ENCODE assay signal across 13 mouse cellular contexts in the genomic region with DNA sequence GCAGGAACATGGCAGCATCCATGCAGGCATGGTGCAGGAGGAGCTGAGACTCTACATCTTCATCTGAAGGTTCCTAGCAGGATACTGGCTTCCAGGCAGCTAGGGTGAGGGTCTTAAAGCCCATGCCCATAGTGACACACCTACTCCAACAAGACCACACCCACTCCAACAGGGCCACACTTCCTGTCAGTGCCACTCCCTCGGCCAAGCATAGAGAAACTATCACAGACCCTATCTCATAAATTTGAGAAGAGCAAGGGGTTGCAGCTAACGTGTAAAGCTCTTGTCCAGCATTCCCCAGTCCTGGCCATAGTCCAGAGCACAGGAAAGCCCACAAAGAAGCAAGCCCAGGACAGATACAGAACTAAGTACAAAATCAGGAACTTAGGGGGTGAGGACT. TPM values are rescaled to one million over a fixed set of nuclear protein-coding genes. Genes with fewer than 3 reads are reported as not detected.
A peak's percentile ranks its signal among the peaks of the same experiment; 100 is the strongest.
DNase-seq lines count a peak whose midpoint lies in the region; ATAC-seq lines count a peak whose summit lies in the region.
"Had no signal": no experiment of that assay in that cellular context is flagged by ENCODE, and none has a peak within 500 bp of the region (broad histone marks: within the 10 kb centered on the region; RNA-seq: fewer than 3 reads in every experiment).

No protein-coding gene starts in this region.

- H3K9ac ChIP-seq in heart, embryonic 11.5 days (ENCODE audit: low read depth, low read length), result no peak overlapping the region
- H3K9ac ChIP-seq in lung, embryonic 15.5 days, result no peak overlapping the region
- no peak overlapping the region for H3K9ac ChIP-seq in embryonic facial prominence, embryonic 12.5 days
- no peak overlapping the region for H3K9ac ChIP-seq in liver, embryonic 15.5 days
- H3K9ac ChIP-seq: embryonic facial prominence, embryonic 15.5 days; hindbrain, embryonic 14.5 days had no signal

- no peaks in the 10 kb centered on the region for H3K27me3 ChIP-seq in heart, embryonic 11.5 days (ENCODE audit: control insufficient read depth, insufficient read depth, low read length)
- H3K27me3 ChIP-seq in lung, embryonic 15.5 days, result no peaks in the 10 kb centered on the region
- H3K27me3 ChIP-seq in embryonic facial prominence, embryonic 12.5 days, result no peaks in the 10 kb centered on the region
- no peaks in the 10 kb centered on the region for H3K27me3 ChIP-seq in liver, embryonic 15.5 days
- H3K27me3 ChIP-seq: embryonic facial prominence, embryonic 15.5 days had no signal

- no peak overlapping the region for H3K4me2 ChIP-seq in heart, embryonic 11.5 days
- H3K4me2 ChIP-seq in lung, embryonic 15.5 days, result no peak overlapping the region
- H3K4me2 ChIP-seq in embryonic facial prominence, embryonic 12.5 days (replicated peaks), result no peak overlapping the region
- peak overlapping the region; percentile 94 for H3K4me2 ChIP-seq in liver, embryonic 15.5 days

- H3K9me3 ChIP-seq in heart, embryonic 11.5 days (replicated peaks; ENCODE audit: control insufficient read depth, low read length), result no peaks in the 10 kb centered on the region
- H3K9me3 ChIP-seq in lung, embryonic 15.5 days, result no peaks in the 10 kb centered on the region
- H3K9me3 ChIP-seq in embryonic facial prominence, embryonic 12.5 days, result no peaks in the 10 kb centered on the region
- no peaks in the 10 kb centered on the region for H3K9me3 ChIP-seq in liver, embryonic 15.5 days (replicated peaks)
- H3K9me3 ChIP-seq: embryonic facial prominence, embryonic 15.5 days had no signal

- no peaks in the 10 kb centered on the region for H3K36me3 ChIP-seq in heart, embryonic 11.5 days (ENCODE audit: control insufficient read depth, insufficient read depth, low read length)
- no peaks in the 10 kb centered on the region for H3K36me3 ChIP-seq in lung, embryonic 15.5 days
- H3K36me3 ChIP-seq in embryonic facial prominence, embryonic 12.5 days, result no peaks in the 10 kb centered on the region
- H3K36me3 ChIP-seq in liver, embryonic 15.5 days (replicated peaks), result no peaks in the 10 kb centered on the region
- H3K36me3 ChIP-seq: embryonic facial prominence, embryonic 15.5 days had no signal

- DNase-seq in heart, postnatal 4 days, result no peak
- DNase-seq in lung, postnatal 25 days (ENCODE audit: low spot score), result no peak
- no peak for DNase-seq in adrenal gland, postnatal 25 days
- no peak for DNase-seq in retina, postnatal 1 day

- H3K27ac ChIP-seq in heart, embryonic 11.5 days (ENCODE audit: low read depth, low read length), result no peak overlapping the region
- no peak overlapping the region for H3K27ac ChIP-seq in lung, embryonic 15.5 days
- H3K27ac ChIP-seq in embryonic facial prominence, embryonic 12.5 days, result no peak overlapping the region
- no peak overlapping the region for H3K27ac ChIP-seq in liver, embryonic 15.5 days (replicated peaks)
- H3K27ac ChIP-seq: embryonic facial prominence, embryonic 15.5 days; hindbrain, embryonic 14.5 days had no signal

- peak overlapping the region; percentile 80; the same call in 1 of the 2 replicates for H3K4me3 ChIP-seq in heart, embryonic 11.5 days (ENCODE audit: low read depth, low read length)
- H3K4me3 ChIP-seq in lung, embryonic 15.5 days, result 0 out of 2 replicates have a peak overlapping the region, but pooled peaks have one; percentile 80
- 0 out of 2 replicates have a peak overlapping the region, but pooled peaks have one; percentile 3 for H3K4me3 ChIP-seq in embryonic facial prominence, embryonic 12.5 days
- 0 out of 2 replicates have a peak overlapping the region, but pooled peaks have one; percentile 5 for H3K4me3 ChIP-seq in liver, embryonic 15.5 days (replicated peaks)

- peaks cover 11% of the 10 kb centered on the region; the same call in 1 of the 2 replicates for H3K4me1 ChIP-seq in heart, embryonic 11.5 days (ENCODE audit: control insufficient read depth, insufficient read depth, low read length)
- peaks cover 15% of the 10 kb centered on the region for H3K4me1 ChIP-seq in lung, embryonic 15.5 days
- H3K4me1 ChIP-seq in embryonic facial prominence, embryonic 12.5 days, result 0 out of 2 replicates have a peak, but pooled peaks cover 9% of the 10 kb centered on the region
- H3K4me1 ChIP-seq in liver, embryonic 15.5 days (replicated peaks), result peaks cover 61% of the 10 kb centered on the region

- 39% methylated on average over 2 of the region's 2 CpGs for WGBS in heart, embryonic 11.5 days (ENCODE audit: insufficient replicate concordance)
- 50% methylated on average over 2 of the region's 2 CpGs for WGBS in lung, embryonic 15.5 days
- WGBS in embryonic facial prominence, embryonic 12.5 days, result 51% methylated on average over 2 of the region's 2 CpGs
- WGBS in liver, embryonic 15.5 days (ENCODE audit: insufficient replicate concordance), result 32% methylated on average over 2 of the region's 2 CpGs

- no peak for ATAC-seq in heart, embryonic 11.5 days (replicated peaks; ENCODE audit: insufficient number of reproducible peaks, low FRiP score, low TSS enrichment)
- ATAC-seq in lung, embryonic 15.5 days (ENCODE audit: borderline replicate concordance, extremely low read depth, low FRiP score, low TSS enrichment), result no peak
- no peak for ATAC-seq in embryonic facial prominence, embryonic 12.5 days (ENCODE audit: insufficient number of reproducible peaks, insufficient read depth, low FRiP score, low TSS enrichment)
- ATAC-seq in liver, embryonic 15.5 days (ENCODE audit: insufficient read depth), result no peak

RNA-seq across cellular contexts. Expression of a gene that starts 12.7 kb away (rescaled TPM):
- polyA plus RNA-seq in heart, embryonic 11.5 days (2014; fragmentation: Nextera tagmentation; extraction: Ambion mirVana), result 2.7 and 5.6 TPM in 2 replicates
- total RNA-seq in heart, postnatal 4 days (2021), result 1 to 10 TPM in 1 of 2 experiments, under 1 TPM in 1; 0.64 to 1.5 TPM
- polyA plus RNA-seq in lung, embryonic 15.5 days (2015; fragmentation: Nextera tagmentation; extraction: Ambion mirVana), result 7.2 and 8.3 TPM in 2 replicates
- polyA plus RNA-seq in embryonic facial prominence, embryonic 12.5 days (2016; fragmentation: Nextera tagmentation; extraction: Ambion mirVana), result 1.4 and 1.8 TPM in 2 replicates
- 1.7 and 2.6 TPM in 2 replicates for polyA plus RNA-seq in liver, embryonic 15.5 days (2015; fragmentation: Nextera tagmentation; extraction: Ambion mirVana)
- total RNA-seq in adrenal gland, postnatal 25 days (2021), result 2.3 and 4.5 TPM in 2 replicates

RNA-seq across cellular contexts. Expression of a gene that starts 36.3 kb away (rescaled TPM):
- polyA plus RNA-seq in heart, embryonic 11.5 days (2014; fragmentation: Nextera tagmentation; extraction: Ambion mirVana), result 3.8 and 4.4 TPM in 2 replicates
- 1 to 10 TPM; 4.2 to 4.6 TPM for total RNA-seq in heart, postnatal 4 days (2021)
- 13.2 and 15.1 TPM in 2 replicates for polyA plus RNA-seq in lung, embryonic 15.5 days (2015; fragmentation: Nextera tagmentation; extraction: Ambion mirVana)
- polyA plus RNA-seq in embryonic facial prominence, embryonic 12.5 days (2016; fragmentation: Nextera tagmentation; extraction: Ambion mirVana), result 6.0 and 6.5 TPM in 2 replicates
- polyA plus RNA-seq in liver, embryonic 15.5 days (2015; fragmentation: Nextera tagmentation; extraction: Ambion mirVana), result 27.2 and 28.0 TPM in 2 replicates
- 5.5 and 7.4 TPM in 2 replicates for total RNA-seq in adrenal gland, postnatal 25 days (2021)

RNA-seq across cellular contexts. Expression of a gene that starts 49.4 kb away (rescaled TPM):
- 426 and 502 TPM in 2 replicates for polyA plus RNA-seq in heart, embryonic 11.5 days (2014; fragmentation: Nextera tagmentation; extraction: Ambion mirVana)
- 100 to 1,000 TPM; 847 to 901 TPM for total RNA-seq in heart, postnatal 4 days (2021)
- polyA plus RNA-seq in lung, embryonic 15.5 days (2015; fragmentation: Nextera tagmentation; extraction: Ambion mirVana), result 256 and 267 TPM in 2 replicates
- polyA plus RNA-seq in embryonic facial prominence, embryonic 12.5 days (2016; fragmentation: Nextera tagmentation; extraction: Ambion mirVana), result 210 and 216 TPM in 2 replicates
- 149 and 158 TPM in 2 replicates for polyA plus RNA-seq in liver, embryonic 15.5 days (2015; fragmentation: Nextera tagmentation; extraction: Ambion mirVana)
- 372 and 386 TPM in 2 replicates for total RNA-seq in adrenal gland, postnatal 25 days (2021)

RNA-seq across cellular contexts. Expression of a gene that starts 49.5 kb away (rescaled TPM):
- 0.30 TPM in 1 of 2 replicates, not detected in the other for polyA plus RNA-seq in heart, embryonic 11.5 days (2014; fragmentation: Nextera tagmentation; extraction: Ambion mirVana)
- total RNA-seq in heart, postnatal 4 days (2021), result 10 to 100 TPM in 1 of 2 experiments, 1 to 10 TPM in 1; 9.3 to 34.8 TPM
- polyA plus RNA-seq in lung, embryonic 15.5 days (2015; fragmentation: Nextera tagmentation; extraction: Ambion mirVana), result 0.69 and 1.0 TPM in 2 replicates
- polyA plus RNA-seq in embryonic facial prominence, embryonic 12.5 days (2016; fragmentation: Nextera tagmentation; extraction: Ambion mirVana), result 4.5 and 4.7 TPM in 2 replicates
- polyA plus RNA-seq in liver, embryonic 15.5 days (2015; fragmentation: Nextera tagmentation; extraction: Ambion mirVana), result not detected in 2 replicates
- 0.88 and 2.9 TPM in 2 replicates for total RNA-seq in adrenal gland, postnatal 25 days (2021)
- total RNA-seq: common myeloid progenitor, adult 5-6 weeks; layer of hippocampus, postnatal 25 days; left cerebral cortex, postnatal 36 days had no signal

Comparison
In these comparisons a context has a peak if more than half of its experiments do, and no peak if none do; other contexts are left out.
1. H3K4me3 ChIP-seq: peak in every context shown above with its lines; median percentile 80 in heart, embryonic 11.5 days; 80 in lung, embryonic 15.5 days; 5 in liver, embryonic 15.5 days; 3 in embryonic facial prominence, embryonic 12.5 days.